Mouse (Mus musculus) heart, adult 2 months (tissue): ENCODE results near the gene Nrd1. TPM values are rescaled to one million over a fixed set of nuclear protein-coding genes. Genes with fewer than 3 reads are reported as not detected.

Experiments used
- DNase-seq, 2 experiments: peaks; one replicate each; pipeline ENCODE4 v3.0.0; 2021
- H3K27ac ChIP-seq: fragments of 200-600 bp; 2 replicates; pipeline ENCODE4 v1.8.1; 2022
- H3K27me3 ChIP-seq: fragments of 200-500 bp; 2 replicates; pipeline ENCODE4 v1.6.1; 2012; ENCODE audit warnings: mild to moderate bottlenecking, low read length, inconsistent platforms, mixed read lengths; ENCODE audit not compliant: control insufficient read depth, insufficient read depth
- H3K36me3 ChIP-seq: fragments of 200-500 bp; 2 replicates; pipeline ENCODE4 v1.6.1; 2012; ENCODE audit warnings: low read length, inconsistent platforms; ENCODE audit not compliant: control insufficient read depth, insufficient read depth
- H3K4me1 ChIP-seq: fragments of 200-500 bp; 2 replicates; pipeline ENCODE4 v1.6.1; 2011; ENCODE audit warnings: low read length; ENCODE audit not compliant: control insufficient read depth, insufficient read depth
- H3K4me3 ChIP-seq: fragments of 200-600 bp; 2 replicates; pipeline ENCODE4 v1.8.1; 2022
- H3K79me2 ChIP-seq: fragments of 200-500 bp; replicated peaks from 2 replicates; pipeline ENCODE4 v1.6.1; 2012; ENCODE audit warnings: mild to moderate bottlenecking, inconsistent platforms, low read length, moderate library complexity, mixed read lengths; ENCODE audit not compliant: control insufficient read depth, insufficient read depth
- H3K9ac ChIP-seq: fragments of 200-500 bp; 2 replicates; pipeline ENCODE4 v1.6.1; 2012; ENCODE audit warnings: low read depth, mild to moderate bottlenecking, control low read depth, inconsistent platforms, low read length, mixed read lengths
- CTCF ChIP-seq: fragments of 200-600 bp; IDR thresholded peaks from 2 replicates; pipeline ENCODE4 v1.8.1; 2022; ENCODE audit warnings: antibody characterized with exemption, mild to moderate bottlenecking, moderate library complexity
- EP300 ChIP-seq: fragments of 200-500 bp; IDR thresholded peaks from 2 replicates; pipeline ENCODE4 v1.6.1; 2011; ENCODE audit warnings: low read depth, low read length, control low read depth; ENCODE audit not compliant: insufficient read depth
- POLR2A ChIP-seq: fragments of 200-500 bp; IDR thresholded peaks from 2 replicates; pipeline ENCODE4 v1.6.1; 2011; ENCODE audit warnings: mild to moderate bottlenecking, low read depth, low read length, control low read depth; ENCODE audit not compliant: insufficient read depth
- WGBS: fragments of 180-500 bp; shearing (Covaris S2); methylation state at CpG from one replicate; pipeline ENCODE4 v1.1.7; 2018; 5-methylcytosine and 5-hydroxymethylcytosine counted together
- intact Hi-C: fragments of 180-260 bp; cut with DNase I; formaldehyde crosslinking; loops from one replicate; pipeline ENCODE4 v1.15.1; 2025
- polyA plus RNA-seq: library from polyadenylated mRNA; depleted of rRNA; stranded (reverse); fragments of >200 nt; gene quantifications from 2 replicates; pipeline ENCODE4 v1.2.3, GENCODE M21; 2012
- total RNA-seq, 2 experiments: library from RNA; stranded (reverse); gene quantifications; 2 replicates each; pipeline ENCODE4 v1.2.3; 2021

The Nrd1 gene
- total and polyA plus RNA-seq, 3 experiments, result 69.9 to 145 (median 133) TPM

GRCm38 (mm10) chr4:109065714-109066113 lies 65.3 kb downstream of the Nrd1 start:
- Histone ChIP-seq H3K9ac (no peak overlapping the region), H3K27ac (no peak overlapping the region), H3K79me2 (no peaks in the 10 kb centered on the region), H3K36me3 (no peaks in the 10 kb centered on the region; the same call in 1 of the 2 replicates), H3K4me1 (no peaks in the 10 kb centered on the region), H3K4me3 (no peak overlapping the region), H3K27me3 (no peaks in the 10 kb centered on the region)
- WGBS, result 90% methylated on average over 5 of the region's 5 CpGs
- no peak for DNase-seq
- intact Hi-C loops, result no loop called here
- no peak for TF ChIP-seq EP300
- no peak for TF ChIP-seq CTCF
- TF ChIP-seq POLR2A, result no peak

GRCm38 (mm10) chr4:109072891-109073290 lies 72.4 kb downstream of the Nrd1 start:
- TF ChIP-seq POLR2A (no peak), CTCF (no peak), EP300 (no peak)
- no peak overlapping the region for H3K4me3 ChIP-seq
- no peak overlapping the region for H3K27ac ChIP-seq
- intact Hi-C loops, result no loop called here
- no peak for DNase-seq
- H3K4me1 ChIP-seq, result no peaks in the 10 kb centered on the region
- H3K79me2 ChIP-seq, result no peaks in the 10 kb centered on the region; the same call in 1 of the 2 replicates
- 72% methylated on average over 6 of the region's 6 CpGs for WGBS
- H3K36me3 ChIP-seq, result peaks cover 7% of the 10 kb centered on the region
- no peaks in the 10 kb centered on the region for H3K27me3 ChIP-seq
- H3K9ac ChIP-seq, result no peak overlapping the region

GRCm38 (mm10) chr4:109073296-109073695 lies 72.8 kb downstream of the Nrd1 start:
- no peaks in the 10 kb centered on the region for H3K27me3 ChIP-seq
- no peaks in the 10 kb centered on the region for H3K4me1 ChIP-seq
- intact Hi-C loops, result no loop called here
- no peaks in the 10 kb centered on the region; the same call in 1 of the 2 replicates for H3K79me2 ChIP-seq
- no peak for DNase-seq
- H3K4me3 ChIP-seq, result no peak overlapping the region
- no peak overlapping the region for H3K27ac ChIP-seq
- 80% methylated on average over 3 of the region's 3 CpGs for WGBS
- H3K9ac ChIP-seq, result no peak overlapping the region
- TF ChIP-seq CTCF, result no peak
- no peak for TF ChIP-seq EP300
- TF ChIP-seq POLR2A, result no peak
- H3K36me3 ChIP-seq, result peaks cover 7% of the 10 kb centered on the region

- TF ChIP-seq EP300 (no peak), CTCF (no peak), POLR2A (no peak)
- Histone ChIP-seq H3K4me3 (no peak overlapping the region), H3K27ac (no peak overlapping the region), H3K27me3 (no peaks in the 10 kb centered on the region), H3K36me3 (peaks cover 14% of the 10 kb centered on the region), H3K79me2 (no peaks in the 10 kb centered on the region; the same call in 1 of the 2 replicates), H3K4me1 (peaks cover 6% of the 10 kb centered on the region), H3K9ac (no peak overlapping the region)
- WGBS, result 91% methylated on average over 7 of the region's 7 CpGs
- DNase-seq, result no peak
- intact Hi-C loops, result loop anchor here (5.0 kb wide), 1 partner anchor 88 kb away; no protein-coding TSS in a partner anchor
Observed at GRCm38 (mm10) chr4:109078941-109079340, 78.5 kb downstream of the Nrd1 start.

- no peaks in the 10 kb centered on the region; the same call in 1 of the 2 replicates for H3K79me2 ChIP-seq
- no peaks in the 10 kb centered on the region for H3K27me3 ChIP-seq
- peaks cover 14% of the 10 kb centered on the region for H3K36me3 ChIP-seq
- H3K27ac ChIP-seq, result no peak overlapping the region
- no peak overlapping the region for H3K4me3 ChIP-seq
- intact Hi-C loops, result loop anchor here (5.0 kb wide), 1 partner anchor 88 kb away; no protein-coding TSS in a partner anchor
- H3K9ac ChIP-seq, result no peak overlapping the region
- peak in 1 of 2 experiments; percentile 20 for DNase-seq
- TF ChIP-seq CTCF (no peak), POLR2A (no peak), EP300 (no peak)
- peaks cover 6% of the 10 kb centered on the region for H3K4me1 ChIP-seq
- 48% methylated on average over 3 of the region's 3 CpGs for WGBS
Observed at GRCm38 (mm10) chr4:109079676-109080075, 79.2 kb downstream of the Nrd1 start.

GRCm38 (mm10) chr4:109080118-109080517 lies 79.7 kb downstream of the Nrd1 start:
- Histone ChIP-seq H3K4me1 (peaks cover 6% of the 10 kb centered on the region), H3K36me3 (peaks cover 14% of the 10 kb centered on the region), H3K27ac (no peak overlapping the region), H3K27me3 (no peaks in the 10 kb centered on the region), H3K4me3 (no peak overlapping the region), H3K9ac (no peak overlapping the region), H3K79me2 (no peaks in the 10 kb centered on the region; the same call in 1 of the 2 replicates)
- DNase-seq, result no peak
- 59% methylated on average over 5 of the region's 5 CpGs for WGBS
- TF ChIP-seq EP300 (no peak), POLR2A (no peak), CTCF (no peak)
- intact Hi-C loops, result no loop called here
